Mouse (Mus musculus) thymus, postnatal 14 days (tissue): Measurements from ENCODE around the gene Dnm1.

Source experiments
- DNase-seq: peaks from one replicate; pipeline ENCODE4 v3.0.0; 2021

Dnm1 gene

DNA sequence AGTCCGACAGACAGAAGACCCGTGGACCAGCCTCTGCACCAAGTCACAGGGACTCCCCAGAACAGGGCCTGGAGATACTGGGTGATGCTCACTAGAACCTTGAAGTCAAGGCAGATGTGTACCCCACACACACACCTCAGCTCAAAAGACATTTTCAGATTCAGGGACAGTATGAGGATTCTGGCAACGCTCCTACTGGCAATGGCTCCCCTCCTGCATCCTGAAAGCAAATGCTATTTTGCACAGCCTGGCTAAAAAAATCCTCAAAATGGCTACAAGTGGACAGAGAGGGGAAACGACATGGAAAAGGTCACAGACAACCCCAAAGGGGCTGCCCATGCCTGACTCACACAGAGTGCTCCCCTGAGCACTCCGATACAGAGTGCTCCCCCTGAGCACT lies 21.0 kb downstream of the Dnm1 start:
- no peak for DNase-seq

DNA sequence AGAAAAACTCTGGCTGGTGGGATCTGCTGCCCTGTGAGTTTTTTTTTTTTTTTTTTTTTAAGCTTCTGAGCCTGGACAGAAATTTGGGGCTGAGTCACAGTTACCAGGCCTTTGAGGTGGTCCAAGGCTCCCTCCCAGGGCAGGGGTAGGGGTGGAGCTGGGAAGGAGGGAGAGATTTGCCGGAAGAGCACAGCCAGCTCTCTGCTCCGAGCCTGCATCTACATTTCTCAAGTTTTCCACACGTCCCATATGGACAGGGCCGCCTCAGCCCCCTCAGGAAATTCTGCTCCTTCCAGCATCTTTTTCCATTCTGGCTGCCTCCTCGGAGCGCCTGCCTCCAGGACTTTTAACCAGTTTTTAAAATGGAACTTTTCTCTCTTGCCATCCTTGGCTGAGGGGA lies 23.6 kb downstream of the Dnm1 start:
- DNase-seq = no peak

DNA sequence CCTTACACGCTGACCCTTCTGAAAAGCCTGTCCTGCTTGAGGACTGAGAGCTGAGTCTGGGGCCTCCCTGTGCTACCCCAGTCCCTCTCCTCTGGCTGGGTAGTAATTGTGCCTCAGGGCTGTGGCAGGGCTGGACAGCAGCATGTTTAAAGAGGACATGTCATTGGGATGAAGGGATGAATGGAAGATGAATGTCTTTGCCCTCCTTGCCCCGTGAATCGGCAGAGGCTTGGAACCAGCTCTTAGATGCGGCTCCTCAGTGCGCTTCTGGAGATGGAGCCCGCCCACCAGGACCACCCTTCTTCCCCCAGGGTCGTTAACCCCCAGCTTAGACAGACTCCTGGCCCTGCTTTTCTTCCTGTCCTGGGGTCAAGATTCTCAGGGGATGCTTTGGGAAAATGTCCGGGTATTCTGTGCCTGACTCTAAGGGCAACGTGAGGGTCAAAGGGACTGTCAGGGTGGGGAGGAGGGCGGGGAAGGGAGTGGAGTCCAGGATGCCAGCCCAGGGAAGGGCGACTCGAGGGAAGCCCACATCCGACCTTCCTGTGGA lies 24.2 kb downstream of the Dnm1 start:
- no peak for DNase-seq

DNA sequence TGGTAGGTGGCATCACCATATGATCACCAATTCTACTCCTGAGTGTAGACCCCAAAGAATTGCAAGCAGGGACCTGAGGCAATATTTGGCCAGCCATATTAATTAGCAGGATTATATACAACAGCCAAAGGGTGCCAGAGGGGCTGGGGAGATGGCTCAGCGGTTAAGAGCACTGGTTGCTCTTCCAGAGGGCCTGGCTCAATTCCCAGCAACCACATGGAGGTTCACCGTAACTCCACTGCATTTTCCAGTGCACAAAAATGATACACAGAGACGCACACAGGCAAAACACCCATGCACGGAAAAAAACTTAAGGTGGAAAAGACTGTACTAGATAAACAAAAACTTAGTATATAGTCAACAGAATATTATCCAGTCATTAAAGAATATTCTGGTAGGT lies 25.9 kb downstream of the Dnm1 start:
- no peak for DNase-seq

DNA sequence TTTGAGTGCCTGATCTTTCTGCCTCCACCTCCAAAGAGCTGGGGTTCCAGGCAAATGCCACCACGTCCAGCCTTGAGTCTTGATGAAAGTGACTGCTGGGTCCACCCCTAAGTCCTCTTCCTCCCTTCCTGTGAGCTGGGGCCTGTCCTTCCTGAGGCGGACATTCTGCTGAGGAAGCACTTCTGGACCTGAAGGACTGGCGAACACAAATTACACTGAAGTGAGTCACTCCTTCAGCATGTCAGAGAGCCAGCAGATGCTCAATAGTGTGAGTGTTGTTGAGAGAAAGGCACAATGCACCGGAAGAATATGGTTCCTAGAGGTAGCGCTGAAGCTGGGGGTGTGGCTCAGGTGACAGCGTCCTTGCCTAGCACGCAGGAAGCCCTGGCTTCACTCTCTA lies 27.8 kb downstream of the Dnm1 start:
- no peak for DNase-seq

DNA sequence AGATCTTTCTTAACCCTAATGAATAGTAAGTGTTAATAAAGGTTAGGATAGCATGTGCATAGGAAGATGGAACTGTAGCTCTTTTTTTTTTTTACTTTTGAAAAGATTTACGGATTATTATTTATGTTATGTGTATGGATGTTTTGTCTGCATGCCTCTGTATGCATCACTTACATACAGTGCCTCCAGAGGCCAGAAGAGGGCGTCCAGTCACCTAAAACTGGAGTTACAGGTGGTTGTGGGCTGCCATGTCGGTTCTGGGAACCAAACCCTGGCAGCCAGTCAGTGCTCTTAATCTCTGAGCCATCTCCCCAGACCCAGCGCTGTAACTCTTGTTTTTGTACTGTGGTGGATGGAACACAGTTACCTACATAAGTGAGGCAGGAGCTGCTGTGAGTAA lies 28.8 kb downstream of the Dnm1 start:
- DNase-seq = no peak

DNA sequence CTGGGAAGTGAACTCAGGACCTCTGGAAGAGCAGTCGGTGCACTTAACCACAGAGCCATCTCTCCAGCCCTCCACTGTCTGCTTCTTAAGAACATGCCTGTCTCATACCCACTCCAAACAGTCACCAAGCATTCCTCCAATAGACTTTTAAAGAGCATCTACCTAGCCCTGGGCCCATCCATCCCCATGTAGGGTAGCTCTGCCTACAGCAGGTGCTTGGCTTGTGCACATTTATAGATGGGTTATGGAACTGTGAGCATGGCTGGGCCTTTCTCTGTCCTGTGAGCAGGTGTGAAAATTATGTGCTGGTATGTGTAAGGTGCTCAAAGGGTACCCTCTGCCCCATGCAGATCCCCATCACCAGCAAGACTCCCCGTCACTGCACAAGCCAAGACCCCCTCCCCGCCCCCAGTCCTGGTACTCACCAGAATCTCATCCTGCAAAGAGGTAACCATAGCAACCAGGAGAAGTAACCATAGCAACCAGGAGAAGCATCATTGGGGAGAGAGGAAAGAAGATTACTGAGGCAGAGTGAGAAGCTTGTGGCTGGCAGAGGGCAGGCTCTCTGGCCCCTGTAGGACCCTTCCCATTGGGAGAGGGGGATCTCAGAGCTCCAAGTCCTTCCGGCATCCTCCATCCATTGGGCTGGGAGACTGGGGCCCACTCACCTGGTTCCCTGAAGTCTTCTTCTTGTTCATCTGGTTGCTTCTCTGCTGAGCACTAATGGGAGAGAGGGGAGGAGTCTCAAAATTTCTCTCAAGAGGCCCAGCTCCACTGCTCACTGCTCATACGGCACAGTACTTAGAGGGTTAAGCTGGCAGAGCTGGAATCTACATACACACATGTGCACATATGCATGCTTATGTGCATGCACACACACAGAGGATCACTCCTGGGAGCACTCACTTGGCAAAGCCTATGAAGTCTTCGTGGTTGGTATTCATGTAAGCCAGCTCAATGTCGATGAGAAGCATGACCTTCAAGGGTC lies 30.1 kb downstream of the Dnm1 start:
- DNase-seq = no peak

DNA sequence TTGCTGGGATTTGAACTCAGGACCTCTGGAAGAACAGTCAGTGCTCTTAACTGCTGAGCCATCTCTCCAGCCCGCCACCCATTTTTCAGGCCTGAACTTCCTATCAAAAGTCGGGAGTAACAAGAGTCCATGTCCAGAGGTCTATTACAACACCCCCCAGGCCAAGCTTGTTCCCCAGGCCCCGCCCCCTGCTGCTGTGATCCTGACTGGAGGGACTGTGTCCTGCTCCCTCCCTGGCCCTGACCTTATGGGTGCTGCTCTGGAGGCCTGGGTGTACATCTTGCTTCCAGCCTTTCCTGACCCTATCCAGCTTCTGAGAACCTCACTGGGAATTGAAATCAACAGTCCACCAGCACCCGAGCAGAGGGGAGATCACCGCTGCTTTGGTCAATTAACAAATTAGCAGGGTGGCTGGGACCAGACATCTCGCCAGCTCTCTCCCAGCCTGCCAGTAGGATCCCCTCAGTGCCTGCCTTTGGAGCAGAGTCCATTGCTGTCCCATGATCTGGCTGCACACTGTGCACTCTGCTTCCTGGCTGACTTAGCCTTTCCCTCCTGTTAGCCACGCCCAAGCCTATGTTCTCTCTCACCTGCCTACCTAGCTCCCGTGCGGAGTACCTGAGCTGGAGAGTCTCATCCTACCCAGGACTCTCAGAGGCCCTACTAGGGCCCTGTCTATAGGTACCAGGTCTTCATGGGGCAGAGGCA lies 31.4 kb downstream of the Dnm1 start:
- no peak for DNase-seq

DNA sequence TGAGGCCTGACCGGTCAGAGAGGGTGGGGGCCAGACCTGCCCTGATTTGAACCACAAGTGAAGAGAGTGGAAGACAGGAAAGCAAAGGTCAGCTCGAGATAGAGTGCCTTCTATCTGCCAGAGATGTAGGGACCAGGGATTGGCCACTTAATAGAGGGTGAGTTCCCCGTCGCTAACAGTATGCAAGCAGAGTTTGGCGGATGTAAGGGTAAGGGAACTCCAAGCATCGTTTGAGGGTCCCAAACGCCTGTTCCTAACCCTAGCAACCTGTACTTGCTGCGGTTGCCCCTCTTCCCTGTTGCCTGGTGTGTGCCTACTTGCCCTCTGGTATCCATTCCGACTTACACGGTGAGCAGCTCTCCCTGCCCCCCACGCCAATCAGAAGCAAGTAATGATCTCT lies 32.4 kb downstream of the Dnm1 start:
- no peak for DNase-seq

DNA sequence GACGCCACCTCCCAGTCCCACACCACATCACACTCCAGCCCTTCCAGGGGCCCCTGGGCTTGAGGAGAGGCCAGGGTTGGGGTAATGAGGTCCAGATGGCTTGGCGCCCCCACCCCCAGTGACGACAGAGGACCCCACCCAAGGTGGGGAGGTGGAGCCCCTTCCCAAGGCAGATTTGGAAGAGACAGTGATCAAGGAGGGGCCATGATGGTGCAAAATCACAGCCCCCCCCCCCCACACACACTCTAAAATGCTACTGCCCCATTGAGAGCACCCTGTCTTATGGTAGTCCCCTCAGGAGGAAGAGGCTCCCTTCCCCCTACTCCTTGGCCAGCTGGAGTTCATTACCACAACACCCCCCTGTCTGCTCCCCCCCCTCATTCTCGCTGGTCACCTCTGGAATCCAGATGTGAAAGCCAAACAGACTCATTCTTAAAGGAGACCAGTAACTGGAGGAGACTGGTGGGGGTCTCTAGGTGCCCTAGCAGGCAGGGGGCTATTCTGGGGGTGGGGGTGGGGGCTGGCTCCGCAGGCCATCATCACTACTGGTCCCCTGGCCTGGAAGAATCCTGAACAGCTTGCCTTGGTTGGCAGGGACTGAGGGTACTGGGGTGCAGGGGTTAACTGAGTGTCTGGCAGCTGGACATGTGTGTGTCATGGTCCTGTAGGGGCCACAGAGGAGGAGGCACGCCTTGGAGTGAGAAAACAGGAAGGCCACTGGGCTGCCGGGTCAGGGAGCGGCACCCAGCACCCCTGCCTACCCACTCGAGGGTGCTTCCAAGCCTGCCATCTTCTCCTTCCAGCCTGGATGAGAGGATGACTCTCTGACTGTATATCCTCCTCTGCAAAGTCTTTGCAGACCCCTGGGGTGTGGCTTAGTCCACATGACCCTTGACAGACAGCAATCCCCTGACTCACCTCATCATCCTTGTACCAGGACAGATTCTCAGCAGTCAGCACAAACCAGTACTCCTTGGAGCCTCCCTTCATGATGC lies 33.3 kb downstream of the Dnm1 start:
- no peak for DNase-seq

DNA sequence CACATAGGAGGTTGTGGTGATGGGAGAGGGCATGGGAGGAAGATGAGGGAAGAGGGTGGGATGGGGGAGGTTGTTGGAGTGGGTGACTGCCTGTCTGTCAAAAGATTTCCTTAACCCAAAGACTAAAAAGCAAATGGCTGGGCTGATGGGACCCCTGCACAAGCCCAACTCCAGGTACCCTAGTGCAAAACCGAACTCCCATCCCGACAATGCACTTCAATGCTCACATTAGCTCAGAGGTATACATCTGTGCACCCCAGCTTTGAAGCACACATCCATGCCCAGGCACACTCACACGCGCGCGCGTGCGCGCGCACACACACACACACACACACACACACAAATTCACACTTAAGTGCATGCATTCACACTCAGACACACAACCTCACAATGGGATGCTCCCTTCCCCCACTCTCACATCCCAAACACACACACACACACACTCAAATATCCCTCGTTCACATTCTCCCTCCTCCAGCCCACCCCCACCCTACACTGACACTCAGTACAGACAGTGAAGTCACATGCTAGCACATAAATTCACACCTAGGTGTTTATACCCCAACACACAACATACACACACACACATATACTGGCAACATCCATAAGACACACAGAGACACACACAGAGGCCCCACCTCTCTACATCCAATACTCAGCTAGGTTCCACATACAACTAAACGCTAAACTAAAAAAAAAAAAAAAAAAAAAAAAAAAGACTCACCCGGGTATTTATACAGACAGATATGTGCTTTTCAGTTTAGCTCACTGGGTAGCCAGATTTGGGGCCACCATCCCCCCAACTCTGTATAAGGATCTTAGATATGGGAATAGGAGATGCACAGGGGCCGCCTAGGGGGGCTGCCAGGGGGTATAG lies 34.2 kb downstream of the Dnm1 start:
- DNase-seq = no peak

DNA sequence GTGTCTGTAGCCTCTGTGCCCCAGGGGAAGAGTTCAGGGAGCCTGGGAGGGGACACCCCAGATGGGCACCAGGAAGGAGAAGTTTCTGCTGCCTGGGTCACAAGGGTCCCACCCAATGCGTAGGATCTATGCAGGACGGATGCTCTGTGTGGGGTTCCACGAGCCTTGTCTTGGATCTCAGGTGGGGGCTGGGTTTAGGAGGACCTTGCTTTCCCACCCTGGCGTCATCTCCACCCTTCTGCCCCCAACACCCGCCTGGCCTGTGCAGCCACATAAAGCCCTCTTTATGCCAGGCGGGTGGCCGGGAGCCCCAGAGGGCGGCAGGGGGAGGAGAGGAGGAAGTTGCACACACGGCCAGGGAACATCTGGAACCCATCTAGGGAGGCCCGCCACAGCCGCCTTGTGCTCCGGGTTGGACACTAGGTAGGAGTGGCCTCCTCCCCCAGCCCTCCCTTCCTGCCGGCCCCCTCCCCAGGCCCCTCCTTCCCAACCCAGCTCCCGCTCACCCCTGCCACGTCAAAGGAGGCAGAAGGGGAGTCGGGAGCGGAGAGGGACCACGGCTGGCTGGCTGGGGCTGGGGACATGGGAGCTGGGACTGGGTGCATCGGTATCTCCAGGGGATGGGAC lies 35.2 kb downstream of the Dnm1 start:
- no peak for DNase-seq

DNA sequence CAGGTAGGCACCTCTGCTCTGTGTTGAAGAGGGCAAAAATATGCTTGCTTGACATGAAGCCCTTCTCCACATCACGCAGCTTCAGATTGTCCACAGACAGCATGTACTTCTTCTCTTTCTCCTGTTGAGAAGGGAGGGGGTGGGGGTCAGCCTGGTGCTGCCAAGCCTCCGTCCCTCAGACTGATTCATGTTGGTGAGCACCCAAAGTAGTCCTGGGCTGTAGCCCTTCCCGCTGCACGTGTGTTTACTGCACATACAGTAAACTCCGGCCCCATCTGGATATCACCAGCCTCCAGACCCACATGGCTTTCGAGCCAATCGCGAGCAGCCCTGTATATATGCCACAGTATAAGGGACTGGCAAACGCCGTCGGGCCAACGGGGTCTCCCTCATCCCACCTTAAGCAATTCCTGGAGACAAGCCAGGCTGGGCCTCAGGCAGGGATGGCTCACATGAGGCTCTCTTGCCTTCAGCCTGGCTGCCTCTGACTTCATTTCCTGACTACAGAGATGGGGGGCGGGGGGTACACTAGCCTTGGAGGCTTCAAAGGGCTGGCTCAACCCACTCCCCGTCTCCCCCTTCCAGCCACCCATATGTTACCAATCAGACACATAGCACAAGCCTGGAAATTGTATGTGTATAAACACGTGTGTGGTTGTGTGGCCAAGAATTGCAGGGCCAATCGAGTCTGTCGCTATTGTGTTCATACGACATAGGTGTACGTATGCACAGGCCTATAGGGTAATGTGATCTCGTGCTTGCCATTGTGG lies 36.1 kb downstream of the Dnm1 start:
- no peak for DNase-seq

DNA sequence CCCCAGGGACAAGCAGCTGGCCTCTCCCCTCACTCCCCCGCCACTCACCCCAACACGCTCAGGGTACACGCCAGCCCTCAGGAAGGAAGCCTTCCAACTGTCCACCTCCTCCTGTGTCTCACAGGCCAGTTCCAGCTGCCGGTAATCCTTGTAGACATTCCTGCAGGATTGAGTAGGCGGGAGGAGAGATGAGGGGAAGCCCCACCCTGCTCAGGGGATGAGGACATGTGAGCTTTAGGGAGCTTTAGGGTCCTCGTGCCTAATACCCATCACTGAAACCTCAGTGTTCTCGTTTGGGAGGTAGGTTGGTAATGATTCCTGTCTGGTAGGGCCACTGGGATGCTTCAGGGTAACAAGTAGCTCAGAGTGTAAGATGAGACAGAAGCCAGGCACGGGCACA lies 37.4 kb downstream of the Dnm1 start:
- no peak for DNase-seq

DNA sequence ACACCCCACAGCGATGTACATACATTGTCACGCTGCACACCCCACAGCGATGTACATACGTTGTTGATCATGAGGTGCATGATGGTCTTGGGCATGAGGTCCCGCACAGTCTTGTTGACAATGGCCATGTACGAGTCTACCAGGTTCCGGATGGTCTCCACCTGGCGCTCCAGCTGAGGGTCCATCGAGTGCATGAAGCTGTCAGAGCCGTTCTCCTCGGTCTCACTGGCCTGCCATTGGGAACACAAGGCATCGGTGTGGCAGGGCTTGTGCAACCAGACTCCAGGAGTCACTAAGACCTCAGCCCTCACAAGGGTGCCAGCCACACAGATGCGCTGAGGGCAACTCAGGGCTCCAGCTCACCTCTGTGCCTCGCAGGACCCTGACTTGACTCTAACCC lies 38.3 kb downstream of the Dnm1 start:
- DNase-seq = no peak

DNA sequence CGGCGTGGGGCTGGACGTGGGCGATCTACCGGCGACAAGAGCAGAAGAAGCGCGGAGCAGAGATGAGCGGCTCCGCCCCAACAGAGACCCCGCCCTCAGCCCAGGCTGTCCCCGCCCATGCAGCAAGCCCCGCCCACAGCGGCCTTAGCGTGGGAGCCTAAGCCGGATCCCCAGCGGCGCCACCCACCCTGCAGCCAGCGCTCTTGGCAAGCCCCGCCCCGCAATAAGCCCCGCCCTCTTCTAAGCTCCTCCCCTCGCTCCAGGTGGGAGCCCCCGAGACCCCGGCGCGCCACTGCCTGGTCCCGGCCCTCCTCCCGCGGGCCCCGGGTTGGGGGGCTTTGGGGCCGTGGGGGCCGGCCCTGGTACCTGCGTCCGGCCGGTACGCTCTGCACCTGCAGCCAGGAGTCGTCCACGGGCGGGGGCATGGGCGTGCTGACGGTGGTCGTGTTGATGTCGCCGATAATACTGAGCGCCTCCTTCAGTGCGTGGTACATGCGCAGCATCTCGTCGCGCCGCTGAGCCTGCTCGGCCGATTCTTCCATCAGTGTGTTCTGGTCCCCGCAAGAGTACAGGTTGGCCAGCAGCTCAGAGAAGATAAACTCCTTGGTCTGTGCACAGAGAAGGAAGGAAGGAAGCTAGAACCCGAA lies 40.7 kb downstream of the Dnm1 start:
- peak; percentile 90 for DNase-seq

DNA sequence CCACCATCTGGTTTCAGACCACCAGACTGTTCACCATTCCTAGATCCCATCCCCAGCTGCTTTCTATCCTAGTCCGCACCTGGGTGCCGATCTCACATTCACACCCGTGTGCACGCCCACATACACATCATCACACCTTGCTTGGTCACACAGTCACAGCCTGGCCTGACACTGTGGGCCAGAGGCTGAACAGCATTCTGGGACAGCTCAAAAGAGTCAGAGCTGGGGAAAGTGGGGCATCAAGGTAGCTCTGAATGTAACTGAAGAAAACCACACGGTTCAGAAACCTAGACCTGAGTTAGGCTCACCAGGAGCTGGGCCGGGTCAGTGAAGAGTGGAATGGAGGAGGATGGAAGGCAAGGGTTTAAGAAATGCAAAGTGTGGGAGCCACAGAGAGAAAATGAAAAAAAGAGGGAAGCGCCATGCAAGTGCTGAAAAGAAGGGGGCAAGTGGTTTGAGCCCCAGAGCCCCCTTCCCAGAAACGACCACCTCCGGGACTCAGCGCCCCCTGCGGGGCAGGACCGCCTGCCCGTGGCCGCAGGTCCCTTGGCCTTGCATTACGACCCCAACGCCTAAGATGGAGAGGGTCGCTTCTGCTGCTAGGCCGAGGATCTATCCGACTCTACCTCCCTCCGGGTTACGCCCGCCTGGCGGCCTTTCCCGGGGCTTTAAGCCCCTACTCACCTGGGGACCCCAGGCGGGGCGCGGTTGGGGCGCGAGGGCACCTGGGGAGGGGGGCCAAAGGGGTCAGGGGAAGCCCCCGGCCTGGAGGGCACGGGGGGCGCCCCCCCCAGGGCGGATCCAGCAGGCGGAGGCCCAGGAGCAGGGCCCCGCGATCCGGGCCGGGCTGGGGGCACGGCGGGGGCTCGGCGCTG lies 41.5 kb downstream of the Dnm1 start:
- no peak for DNase-seq

DNA sequence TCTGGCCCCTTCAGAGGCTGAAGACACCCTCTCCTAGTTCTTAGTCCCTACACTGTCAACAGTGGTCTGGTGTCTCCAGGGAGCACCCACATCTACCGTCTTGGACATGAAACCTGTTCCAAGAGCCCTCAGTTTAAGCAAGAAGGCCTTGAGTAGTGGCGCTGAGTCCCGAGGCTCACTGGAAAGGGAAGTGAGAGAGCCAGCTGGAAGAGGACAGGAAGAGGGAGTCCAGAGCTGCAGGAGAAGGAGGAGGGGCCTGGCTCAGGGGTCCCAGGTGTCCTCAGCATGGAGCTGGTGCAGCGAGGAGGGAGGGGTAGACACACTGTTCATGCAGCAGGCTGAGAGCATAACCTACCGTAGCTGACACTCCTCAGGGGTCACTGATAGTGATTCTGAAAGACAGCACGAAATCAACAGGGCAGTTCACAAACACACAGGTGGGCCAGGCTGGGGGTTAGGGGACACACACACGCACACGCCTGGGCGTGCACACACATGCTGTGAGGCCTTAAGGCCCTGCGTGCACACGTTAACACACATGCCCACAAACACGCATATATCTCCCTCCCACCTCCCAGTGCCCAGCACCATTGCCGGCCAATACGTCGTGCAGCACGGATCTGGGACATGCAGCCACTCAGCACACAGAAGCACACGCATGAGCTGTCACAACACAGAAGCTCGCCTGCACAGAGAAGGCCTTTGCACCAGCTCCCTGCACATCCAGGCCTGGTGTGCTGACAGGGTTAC lies 42.9 kb downstream of the Dnm1 start:
- DNase-seq = no peak
